Mouse (Mus musculus): ENCODE measurements at regions not wholly inside any gene's neighbourhood (a gene's known extent, or its start where the extent isn't known, plus 50 kb on each side); places are given as distances from the start of the nearest gene placed in this dataset.

GRCm38 (mm10) chr10:67747461-67747860 lies 165.0 kb downstream of the Zfp365 start:
- TF ChIP-seq CTCF (IDR thresholded peaks at IDR 0.05; ENCODE audit: low read depth) (no peak), EP300 (IDR thresholded peaks at IDR 0.05; ENCODE audit: low read depth) (no peak)
